Mouse (Mus musculus) neural tube, embryonic 11.5 days (tissue): ENCODE results near the gene Spata9. TPM values are rescaled to one million over a fixed set of nuclear protein-coding genes. Genes with fewer than 3 reads are reported as not detected.

Experiments used
- ATAC-seq: fragments of 200-750 bp; cut with Nextera tagmentation; 2 replicates; pipeline ENCODE4 v1.8.0; 2017; ENCODE audit warnings: moderate number of reproducible peaks, mild to moderate bottlenecking, moderate TSS enrichment, moderate library complexity; ENCODE audit not compliant: insufficient read depth, low FRiP score, low TSS enrichment
- DNase-seq: peaks from one replicate; pipeline ENCODE4 v3.0.0-alpha.2; 2015; ENCODE audit warnings: low spot score
- H3K27ac ChIP-seq: fragments of 300-500 bp; sonication (generic); 2 replicates; pipeline ENCODE4 v1.5.1; 2014; ENCODE audit warnings: low read depth, mild to moderate bottlenecking, low read length
- H3K27me3 ChIP-seq: fragments of 300-500 bp; sonication (generic); 2 replicates; pipeline ENCODE4 v1.6.1; 2014; ENCODE audit warnings: mild to moderate bottlenecking, low read length, mixed read lengths; ENCODE audit not compliant: control insufficient read depth, insufficient read depth
- H3K36me3 ChIP-seq: fragments of 300-500 bp; sonication (generic); 2 replicates; pipeline ENCODE4 v1.6.1; 2014; ENCODE audit warnings: mild to moderate bottlenecking, low read length, moderate library complexity, mixed read lengths; ENCODE audit not compliant: control insufficient read depth, insufficient read depth
- H3K4me1 ChIP-seq: fragments of 300-500 bp; sonication (generic); 2 replicates; pipeline ENCODE4 v1.6.1; 2014; ENCODE audit warnings: low read length, mixed read lengths; ENCODE audit not compliant: control insufficient read depth, insufficient read depth
- H3K4me2 ChIP-seq: fragments of 300-500 bp; sonication (generic); 2 replicates; pipeline ENCODE4 v1.6.1; 2014; ENCODE audit warnings: low read depth, mild to moderate bottlenecking, moderate library complexity
- H3K4me3 ChIP-seq: fragments of 300-500 bp; sonication (generic); 2 replicates; pipeline ENCODE4 v1.5.1; 2014; ENCODE audit warnings: low read depth, low read length
- H3K9ac ChIP-seq: fragments of 300-500 bp; sonication (generic); 2 replicates; pipeline ENCODE4 v1.6.1; 2014; ENCODE audit warnings: mild to moderate bottlenecking, low read length
- H3K9me3 ChIP-seq: fragments of 300-500 bp; sonication (generic); 2 replicates; pipeline ENCODE4 v1.6.1; 2016; ENCODE audit warnings: low read length; ENCODE audit not compliant: control insufficient read depth
- WGBS: fragments of 180-500 bp; shearing (Covaris S2); extraction: QIAGEN DNeasy Blood & Tissue Kit; methylation state at CpG from one replicate; pipeline ENCODE4 v1.1.7; 2014; 5-methylcytosine and 5-hydroxymethylcytosine counted together
- polyA plus RNA-seq: library from polyadenylated mRNA; unstranded; fragments of >200 nt; fragmentation: Nextera tagmentation; extraction: Ambion mirVana; gene quantifications from 2 replicates; pipeline ENCODE4 v1.2.1, GENCODE M21; 2014

Gene Spata9
- polyA plus RNA-seq, 1 experiment from 2014 or later, result 0.29 TPM

DNA sequence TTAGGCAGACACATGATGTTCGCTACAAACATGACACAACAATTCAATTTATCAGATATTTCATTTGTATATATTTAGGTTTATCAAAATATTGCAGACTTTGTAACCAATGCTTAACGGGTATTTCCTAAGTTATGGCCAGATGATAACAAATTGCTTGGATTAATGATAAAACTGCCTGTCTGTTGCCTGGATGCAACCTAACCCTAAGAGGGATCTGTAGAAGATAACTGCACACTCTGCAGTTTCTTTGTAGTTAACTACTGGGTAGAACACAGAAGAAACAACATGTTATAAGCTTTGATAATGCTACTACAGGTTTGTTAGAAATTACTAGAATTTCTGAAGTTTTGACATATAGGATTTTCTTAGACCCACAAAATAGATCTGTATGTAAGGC is 9.3 kb downstream of the Spata9 start:
- no peaks in the 10 kb centered on the region for H3K4me1 ChIP-seq
- ATAC-seq, result no peak
- WGBS, result 91% methylated on average over 2 of the region's 2 CpGs

DNA sequence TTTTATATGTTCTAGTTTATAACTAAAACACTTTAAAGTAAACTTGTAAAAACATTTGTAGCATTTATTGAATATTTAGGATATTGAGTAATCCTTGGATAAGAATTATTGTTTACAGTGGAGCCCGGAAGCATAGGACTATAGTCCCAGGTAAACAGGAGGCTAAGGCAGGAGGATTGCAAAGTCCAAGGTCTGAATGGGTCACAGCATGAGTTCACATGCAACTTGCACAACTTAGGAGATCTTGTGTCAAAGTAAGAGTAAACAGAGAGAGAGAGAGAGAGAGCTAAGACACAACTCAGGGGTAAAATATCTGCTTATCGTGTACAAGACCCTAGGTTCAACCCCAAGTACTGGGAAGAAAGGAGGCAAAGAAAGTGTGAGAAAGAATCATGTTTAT is 9.7 kb downstream of the Spata9 start:
- Histone ChIP-seq H3K4me1 (no peaks in the 10 kb centered on the region), H3K36me3 (no peaks in the 10 kb centered on the region), H3K27ac (no peak overlapping the region), H3K4me3 (no peak overlapping the region), H3K4me2 (no peak overlapping the region), H3K9me3 (no peaks in the 10 kb centered on the region), H3K27me3 (no peaks in the 10 kb centered on the region), H3K9ac (no peak overlapping the region)
- 86% methylated on average over 2 of the region's 2 CpGs for WGBS
- DNase-seq, result no peak
- ATAC-seq, result no peak

More for the DNA sequence above, 9.3 kb downstream of the Spata9 start:
- Histone ChIP-seq H3K9me3 (no peaks in the 10 kb centered on the region), H3K27me3 (no peaks in the 10 kb centered on the region), H3K9ac (no peak overlapping the region), H3K27ac (no peak overlapping the region), H3K4me3 (no peak overlapping the region), H3K36me3 (no peaks in the 10 kb centered on the region), H3K4me2 (no peak overlapping the region)
- DNase-seq, result no peak

DNA sequence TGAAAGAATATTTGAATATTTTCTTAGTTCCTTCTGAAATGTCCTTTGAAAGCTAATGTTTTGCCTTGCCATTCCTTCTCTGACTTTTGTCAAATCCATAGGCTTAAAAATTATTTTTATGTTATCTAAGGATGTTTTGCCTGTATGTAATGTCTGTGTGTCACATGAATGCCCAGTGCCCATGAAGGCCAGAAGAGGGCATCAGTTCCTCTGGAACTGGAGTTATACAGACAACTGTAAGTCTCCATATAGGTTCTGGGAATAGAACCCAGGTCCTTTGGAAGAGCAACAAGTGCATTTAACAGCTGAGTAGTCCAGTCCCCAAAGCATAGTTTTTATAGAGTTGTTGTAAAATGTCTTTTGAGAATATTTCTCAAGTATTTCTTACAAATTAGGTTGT is 15.0 kb downstream of the Spata9 start:
- H3K4me1 ChIP-seq, result no peaks in the 10 kb centered on the region
- H3K27me3 ChIP-seq, result no peaks in the 10 kb centered on the region
- DNase-seq, result no peak
- no peaks in the 10 kb centered on the region for H3K36me3 ChIP-seq
- no peaks in the 10 kb centered on the region for H3K9me3 ChIP-seq
- H3K4me3 ChIP-seq, result no peak overlapping the region
- H3K4me2 ChIP-seq, result no peak overlapping the region
- H3K9ac ChIP-seq, result no peak overlapping the region
- H3K27ac ChIP-seq, result no peak overlapping the region
- no peak for ATAC-seq

DNA sequence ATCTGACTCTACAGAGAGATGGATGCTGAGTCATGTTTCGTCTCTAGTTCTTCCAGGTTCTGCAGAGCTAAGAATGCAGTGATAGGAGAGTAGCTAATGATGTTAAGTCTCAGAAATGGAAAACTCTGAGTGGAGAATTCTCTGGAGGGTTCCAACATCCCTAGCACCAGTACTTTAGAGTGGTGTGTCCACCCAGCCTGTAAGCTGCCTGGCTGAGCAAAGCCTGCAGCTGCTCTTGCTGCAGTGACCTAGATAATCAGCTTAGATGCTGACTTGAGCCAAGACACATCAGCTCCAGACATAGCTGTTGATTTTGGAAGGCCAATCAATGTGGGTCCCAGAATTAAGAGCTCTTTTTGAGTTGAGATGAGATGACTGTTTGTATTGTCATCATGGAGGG is 21.1 kb downstream of the Spata9 start:
- Histone ChIP-seq H3K36me3 (no peaks in the 10 kb centered on the region), H3K4me3 (no peak overlapping the region), H3K27me3 (no peaks in the 10 kb centered on the region), H3K9ac (no peak overlapping the region), H3K4me1 (no peaks in the 10 kb centered on the region), H3K9me3 (no peaks in the 10 kb centered on the region), H3K27ac (no peak overlapping the region), H3K4me2 (no peak overlapping the region)
- DNase-seq, result no peak
- 92% methylated on average over 1 of the region's 1 CpGs for WGBS
- ATAC-seq, result no peak

DNA sequence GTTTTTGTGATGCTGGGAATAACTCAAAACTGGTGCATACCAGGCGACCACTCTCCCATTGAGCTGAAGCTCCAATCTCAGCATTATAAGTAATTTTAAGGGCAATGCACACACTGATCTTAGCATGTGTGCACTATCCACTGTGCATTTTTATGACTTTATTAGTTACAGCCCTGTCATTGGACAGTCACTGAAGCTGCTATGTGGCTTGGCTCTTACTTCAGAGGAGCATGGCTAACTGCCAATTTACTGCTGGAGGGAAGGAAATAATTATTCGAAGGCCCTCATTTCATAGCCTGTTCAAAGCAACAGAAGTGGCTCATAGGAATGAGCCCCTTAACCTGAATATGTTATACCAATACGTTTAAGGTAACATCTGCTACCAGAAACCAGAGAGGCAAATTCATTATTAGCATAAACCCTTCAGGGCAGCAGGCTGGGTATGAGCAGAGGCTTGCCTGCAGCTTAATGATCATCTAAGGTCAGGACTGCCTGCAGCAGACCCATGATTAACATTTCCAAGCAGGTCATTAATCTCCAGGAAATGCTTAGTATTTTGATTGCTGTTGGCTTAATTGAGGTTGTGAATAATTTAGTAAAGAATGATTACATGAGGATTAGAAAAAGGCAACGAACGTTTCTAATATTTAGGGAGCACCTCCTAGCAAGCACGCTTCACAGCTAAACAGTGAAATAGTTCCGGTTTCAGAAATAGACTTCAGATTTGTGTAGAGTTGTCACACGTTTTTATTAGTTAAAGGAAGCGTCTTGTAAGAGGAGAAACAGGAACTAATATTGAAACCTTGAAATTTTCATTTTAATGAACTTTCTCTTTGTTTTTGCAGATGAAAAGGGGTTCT is 25.4 kb downstream of the Spata9 start:
- H3K9ac ChIP-seq, result no peak overlapping the region
- H3K4me2 ChIP-seq, result no peak overlapping the region
- 64% methylated on average over 9 of the region's 9 CpGs for WGBS
- H3K36me3 ChIP-seq, result no peaks in the 10 kb centered on the region
- peak; percentile 14 for DNase-seq
- H3K4me3 ChIP-seq, result no peak overlapping the region
- H3K27me3 ChIP-seq, result no peaks in the 10 kb centered on the region
- peak; percentile 89 for ATAC-seq
- no peak overlapping the region for H3K27ac ChIP-seq
- no peaks in the 10 kb centered on the region for H3K4me1 ChIP-seq
- H3K9me3 ChIP-seq, result no peaks in the 10 kb centered on the region

DNA sequence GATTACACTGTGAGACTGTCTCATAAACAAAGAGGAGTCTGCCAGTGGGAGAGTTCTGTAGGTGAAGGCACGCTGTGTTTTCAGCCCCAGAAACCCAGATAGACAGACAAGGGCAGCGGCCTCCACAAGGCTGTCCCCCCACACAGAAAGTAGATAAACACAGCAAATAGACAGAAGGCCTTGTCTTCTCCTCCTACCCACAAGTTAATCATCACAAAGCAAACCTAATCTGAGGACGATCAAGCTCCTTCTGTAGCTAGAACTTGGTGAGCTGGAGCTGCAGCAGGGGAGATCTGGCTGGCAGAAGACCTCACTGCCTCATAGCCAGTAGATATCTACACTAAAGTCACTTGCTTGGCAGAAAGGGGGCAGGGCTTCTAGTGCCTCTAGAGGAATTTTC is 36.3 kb downstream of the Spata9 start:
- Histone ChIP-seq H3K9ac (no peak overlapping the region), H3K4me2 (no peak overlapping the region), H3K4me1 (no peaks in the 10 kb centered on the region), H3K27me3 (no peaks in the 10 kb centered on the region), H3K9me3 (no peaks in the 10 kb centered on the region), H3K4me3 (no peak overlapping the region), H3K27ac (no peak overlapping the region), H3K36me3 (no peaks in the 10 kb centered on the region)
- DNase-seq (no peak), ATAC-seq (no peak)
- WGBS, result 87% methylated on average over 3 of the region's 3 CpGs

DNA sequence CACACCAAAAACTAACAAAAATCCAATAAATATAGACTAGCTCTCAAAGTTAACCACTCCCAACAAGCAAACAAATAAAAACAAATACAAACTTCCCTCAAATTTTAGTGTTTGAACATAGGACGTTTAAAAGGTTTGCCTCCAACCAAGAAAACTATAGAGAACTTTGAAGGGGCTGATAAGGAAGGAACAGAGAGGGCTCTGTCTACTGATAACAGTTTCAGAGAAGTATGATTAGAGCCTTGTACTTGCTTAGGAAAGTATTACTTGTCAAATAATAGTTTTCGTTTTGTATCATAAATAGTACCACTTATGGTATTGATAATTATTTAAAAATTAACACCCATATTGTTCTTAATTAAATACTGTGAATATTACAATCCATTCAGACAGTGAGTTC is 47.6 kb downstream of the Spata9 start:
- no peaks in the 10 kb centered on the region for H3K27me3 ChIP-seq
- ATAC-seq, result no peak
- H3K4me3 ChIP-seq, result no peak overlapping the region
- 86% methylated on average over 2 of the region's 2 CpGs for WGBS
- no peaks in the 10 kb centered on the region for H3K9me3 ChIP-seq
- no peak for DNase-seq
- no peaks in the 10 kb centered on the region for H3K36me3 ChIP-seq
- H3K9ac ChIP-seq, result no peak overlapping the region
- no peak overlapping the region for H3K4me2 ChIP-seq
- H3K27ac ChIP-seq, result no peak overlapping the region
- peaks cover 3% of the 10 kb centered on the region; the same call in 1 of the 2 replicates for H3K4me1 ChIP-seq

DNA sequence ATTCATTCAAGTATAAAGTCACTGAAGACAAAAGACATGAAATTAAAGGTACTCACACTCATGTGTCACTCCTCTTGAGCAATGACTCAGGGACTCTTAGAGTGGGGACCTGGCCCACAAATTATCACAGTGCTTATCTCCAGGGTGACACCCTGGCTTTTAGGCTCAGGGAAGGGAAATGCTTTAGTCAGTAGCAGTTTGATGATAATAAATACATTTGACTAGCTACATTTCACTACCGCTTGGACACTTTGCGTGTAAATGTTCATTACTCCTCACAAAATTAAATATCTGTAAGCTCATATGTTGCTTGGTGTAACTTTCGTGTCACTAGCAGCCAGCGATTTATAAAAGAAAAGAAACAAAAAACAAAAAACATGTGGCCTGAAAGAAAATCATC is 50.5 kb downstream of the Spata9 start:
- WGBS, result 76% methylated on average over 4 of the region's 4 CpGs
- ATAC-seq (no peak), DNase-seq (no peak)
- H3K9ac ChIP-seq, result no peak overlapping the region
- H3K4me3 ChIP-seq, result peak overlapping the region; percentile 78
- H3K27me3 ChIP-seq, result no peaks in the 10 kb centered on the region
- H3K27ac ChIP-seq, result no peak overlapping the region
- H3K36me3 ChIP-seq, result no peaks in the 10 kb centered on the region
- peak overlapping the region; percentile 59 for H3K4me2 ChIP-seq
- H3K9me3 ChIP-seq, result no peaks in the 10 kb centered on the region
- peaks cover 3% of the 10 kb centered on the region; the same call in 1 of the 2 replicates for H3K4me1 ChIP-seq
